Comparison of ENCODE assay signal across 8 mouse cellular contexts in the genomic region with DNA sequence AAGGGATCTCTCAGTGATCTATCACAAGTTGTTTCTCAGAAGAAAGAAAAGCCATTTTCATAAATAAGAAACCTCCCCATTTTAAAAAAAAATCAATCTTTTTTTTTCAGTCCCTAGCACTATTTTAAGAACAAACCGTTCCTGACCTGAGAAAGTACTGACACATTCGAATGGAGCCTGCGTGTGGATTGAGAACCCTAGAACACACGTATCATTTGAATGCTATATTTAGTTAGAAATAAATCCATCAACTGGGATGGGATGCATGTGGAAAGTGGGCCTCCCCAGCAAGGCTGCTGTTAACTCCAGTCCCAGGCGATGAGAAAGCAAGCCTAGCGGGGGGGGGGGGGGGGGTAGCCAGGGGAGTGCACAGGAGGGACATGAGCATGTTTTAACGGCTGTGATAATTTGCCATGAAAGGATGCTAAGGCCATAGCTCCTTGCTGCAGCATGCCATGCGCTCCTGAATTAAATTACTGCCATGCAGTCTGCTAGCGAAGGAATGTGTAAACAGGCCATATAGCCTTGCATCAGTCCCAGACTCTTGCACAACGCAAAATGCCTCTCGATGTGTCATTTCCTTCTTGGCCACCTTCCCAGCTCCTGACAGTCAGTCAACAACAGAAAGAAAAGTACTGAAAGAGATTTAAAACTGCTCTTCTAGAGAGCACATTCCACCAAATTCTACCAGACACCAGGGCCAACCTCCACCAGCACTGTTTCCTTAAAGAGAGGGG.
DNase-seq lines count a peak whose midpoint lies in the region; ATAC-seq lines count a peak whose summit lies in the region.

No protein-coding gene starts in this region.

- H3K4me3 ChIP-seq in forebrain, embryonic 15.5 days, result no peak overlapping the region
- no peak overlapping the region for H3K4me3 ChIP-seq in forebrain, embryonic 12.5 days (replicated peaks)
- no peak overlapping the region for H3K4me3 ChIP-seq in kidney, embryonic 15.5 days (replicated peaks)
- no peak overlapping the region for H3K4me3 ChIP-seq in liver, embryonic 15.5 days (replicated peaks)

- peak; percentile 93 for ATAC-seq in forebrain, embryonic 15.5 days (replicated peaks)
- ATAC-seq in forebrain, embryonic 12.5 days (ENCODE audit: low FRiP score), result no peak
- peak; percentile 81 for ATAC-seq in granulocyte monocyte progenitor cell, adult 5-6 weeks (replicated peaks; ENCODE audit: poor library complexity, severe bottlenecking)
- ATAC-seq in kidney, embryonic 15.5 days (replicated peaks; ENCODE audit: low FRiP score), result peak; percentile 85
- peak; percentile 49 for ATAC-seq in liver, embryonic 15.5 days (ENCODE audit: insufficient read depth)

- H3K9ac ChIP-seq in forebrain, embryonic 15.5 days (replicated peaks), result no peak overlapping the region
- no peak overlapping the region for H3K9ac ChIP-seq in forebrain, embryonic 12.5 days
- H3K9ac ChIP-seq in kidney, embryonic 15.5 days, result no peak overlapping the region
- H3K9ac ChIP-seq in liver, embryonic 15.5 days, result no peak overlapping the region

- H3K27ac ChIP-seq in forebrain, embryonic 15.5 days (replicated peaks), result peak overlapping the region; percentile 41; the same call in 1 of the 2 replicates
- no peak overlapping the region for H3K27ac ChIP-seq in forebrain, embryonic 12.5 days
- peak overlapping the region; percentile 81 for H3K27ac ChIP-seq in kidney, embryonic 15.5 days
- peak overlapping the region; percentile 51; the same call in 1 of the 2 replicates for H3K27ac ChIP-seq in liver, embryonic 15.5 days (replicated peaks)

- H3K27me3 ChIP-seq in forebrain, embryonic 15.5 days, result no peaks in the 10 kb centered on the region
- H3K27me3 ChIP-seq in forebrain, embryonic 12.5 days, result 0 out of 2 replicates have a peak, but pooled peaks cover 4% of the 10 kb centered on the region
- no peaks in the 10 kb centered on the region for H3K27me3 ChIP-seq in kidney, embryonic 15.5 days
- H3K27me3 ChIP-seq in liver, embryonic 15.5 days, result no peaks in the 10 kb centered on the region

- peaks cover 10% of the 10 kb centered on the region for H3K4me1 ChIP-seq in forebrain, embryonic 15.5 days
- peaks cover 5% of the 10 kb centered on the region; the same call in 1 of the 2 replicates for H3K4me1 ChIP-seq in forebrain, embryonic 12.5 days
- peaks cover 24% of the 10 kb centered on the region for H3K4me1 ChIP-seq in kidney, embryonic 15.5 days
- peaks cover 17% of the 10 kb centered on the region; the same call in 1 of the 2 replicates for H3K4me1 ChIP-seq in liver, embryonic 15.5 days (replicated peaks)

- no peaks in the 10 kb centered on the region for H3K36me3 ChIP-seq in forebrain, embryonic 15.5 days
- no peaks in the 10 kb centered on the region for H3K36me3 ChIP-seq in forebrain, embryonic 12.5 days (replicated peaks)
- H3K36me3 ChIP-seq in kidney, embryonic 15.5 days, result no peaks in the 10 kb centered on the region
- H3K36me3 ChIP-seq in liver, embryonic 15.5 days (replicated peaks), result no peaks in the 10 kb centered on the region

- H3K4me2 ChIP-seq in forebrain, embryonic 15.5 days (replicated peaks), result no peak overlapping the region
- H3K4me2 ChIP-seq in forebrain, embryonic 12.5 days, result no peak overlapping the region
- H3K4me2 ChIP-seq in kidney, embryonic 15.5 days, result no peak overlapping the region
- no peak overlapping the region for H3K4me2 ChIP-seq in liver, embryonic 15.5 days

- H3K9me3 ChIP-seq in forebrain, embryonic 15.5 days, result no peaks in the 10 kb centered on the region
- H3K9me3 ChIP-seq in forebrain, embryonic 12.5 days, result no peaks in the 10 kb centered on the region
- H3K9me3 ChIP-seq in kidney, embryonic 15.5 days (replicated peaks), result no peaks in the 10 kb centered on the region
- H3K9me3 ChIP-seq in liver, embryonic 15.5 days (replicated peaks), result no peaks in the 10 kb centered on the region

- WGBS in forebrain, embryonic 15.5 days, result 41% methylated on average over 11 of the region's 11 CpGs
- WGBS in forebrain, embryonic 12.5 days, result 64% methylated on average over 10 of the region's 11 CpGs
- 37% methylated on average over 11 of the region's 11 CpGs for WGBS in kidney, embryonic 15.5 days
- WGBS in liver, embryonic 15.5 days (ENCODE audit: insufficient replicate concordance), result 46% methylated on average over 11 of the region's 11 CpGs

- DNase-seq in adrenal gland, postnatal 14 days, result peak; percentile 92
- peak; percentile 30 to 43 for DNase-seq in right cerebral cortex, postnatal 36 days (ENCODE audit: low spot score in 2 of 2)
- no peak for DNase-seq in cerebellum, adult 8-10 months
